10 mouse cellular contexts compared by ENCODE assay signal in genomic region chr14:61044316-61044715, GRCm38 (mm10). TPM values are rescaled to one million over a fixed set of nuclear protein-coding genes. Genes with fewer than 3 reads are reported as not detected.
DNase-seq lines count a peak whose midpoint lies in the region; ATAC-seq and TF ChIP-seq lines count a peak whose summit lies in the region.
"Had no signal": no experiment of that assay in that cellular context is flagged by ENCODE, and none has a peak within 500 bp of the region (broad histone marks: within the 10 kb centered on the region; RNA-seq: fewer than 3 reads in every experiment).

No protein-coding gene starts in this region.

- H3K9me3 ChIP-seq in heart, embryonic 16.5 days (replicated peaks; ENCODE audit: control insufficient read depth, low read length), result no peaks in the 10 kb centered on the region
- no peaks in the 10 kb centered on the region for H3K9me3 ChIP-seq in embryonic facial prominence, embryonic 13.5 days
- no peaks in the 10 kb centered on the region for H3K9me3 ChIP-seq in hindbrain, postnatal 0 days (ENCODE audit: low read length)
- no peaks in the 10 kb centered on the region for H3K9me3 ChIP-seq in midbrain, embryonic 14.5 days (ENCODE audit: control insufficient read depth, low read length)

- H3K9ac ChIP-seq in heart, embryonic 16.5 days (ENCODE audit: low read length), result peak overlapping the region; percentile 64
- peak overlapping the region; percentile 66 for H3K9ac ChIP-seq in embryonic facial prominence, embryonic 13.5 days
- H3K9ac ChIP-seq in hindbrain, postnatal 0 days (replicated peaks; ENCODE audit: low read length), result peak overlapping the region; percentile 9; the same call in 1 of the 2 replicates
- H3K9ac ChIP-seq in midbrain, embryonic 14.5 days (replicated peaks; ENCODE audit: low read length), result no peak overlapping the region

- no peaks in the 10 kb centered on the region for H3K36me3 ChIP-seq in heart, embryonic 16.5 days (ENCODE audit: control insufficient read depth, insufficient read depth)
- no peaks in the 10 kb centered on the region for H3K36me3 ChIP-seq in embryonic facial prominence, embryonic 13.5 days
- no peaks in the 10 kb centered on the region for H3K36me3 ChIP-seq in hindbrain, postnatal 0 days (ENCODE audit: insufficient read depth, low read length)
- no peaks in the 10 kb centered on the region for H3K36me3 ChIP-seq in midbrain, embryonic 14.5 days (ENCODE audit: control insufficient read depth, insufficient read depth, low read length)

- H3K4me1 ChIP-seq in heart, embryonic 16.5 days (ENCODE audit: control insufficient read depth, insufficient read depth, low read length), result peaks cover 13% of the 10 kb centered on the region
- peaks cover 27% of the 10 kb centered on the region for H3K4me1 ChIP-seq in embryonic facial prominence, embryonic 13.5 days
- H3K4me1 ChIP-seq in hindbrain, postnatal 0 days (ENCODE audit: insufficient read depth, low read length), result peaks cover 6% of the 10 kb centered on the region; the same call in 1 of the 2 replicates
- peaks cover 26% of the 10 kb centered on the region for H3K4me1 ChIP-seq in midbrain, embryonic 14.5 days (ENCODE audit: control insufficient read depth, insufficient read depth, low read length)

- peak overlapping the region; percentile 65 for H3K4me3 ChIP-seq in heart, embryonic 16.5 days (ENCODE audit: low read length)
- peak overlapping the region; percentile 48 for H3K4me3 ChIP-seq in embryonic facial prominence, embryonic 13.5 days
- peak overlapping the region; percentile 26 for H3K4me3 ChIP-seq in hindbrain, postnatal 0 days (ENCODE audit: low read length)
- H3K4me3 ChIP-seq in midbrain, embryonic 14.5 days (replicated peaks; ENCODE audit: low read depth, low read length), result peak overlapping the region; percentile 43; the same call in 1 of the 2 replicates

- no peak for DNase-seq in heart, adult 9 months (ENCODE audit: low spot score in 2 of 2)
- DNase-seq in hindbrain, postnatal 0 days (ENCODE audit: low spot score), result no peak
- DNase-seq in midbrain, embryonic 14.5 days, result no peak
- no peak for DNase-seq in layer of hippocampus, postnatal 25 days (ENCODE audit: extremely low spot score in 1 of 2, low spot score in 1 of 2)
- no peak for DNase-seq in gastrocnemius, adult 8-10 months (ENCODE audit: low spot score in 2 of 2)
- DNase-seq: cerebellum, postnatal 25 days; kidney, adult 11 months had no signal

- peak overlapping the region; percentile 90 for H3K4me2 ChIP-seq in heart, embryonic 16.5 days (ENCODE audit: low read depth, low read length)
- peak overlapping the region; percentile 88 for H3K4me2 ChIP-seq in embryonic facial prominence, embryonic 13.5 days
- peak overlapping the region; percentile 92 for H3K4me2 ChIP-seq in hindbrain, postnatal 0 days (ENCODE audit: low read depth, low read length)
- H3K4me2 ChIP-seq in midbrain, embryonic 14.5 days (ENCODE audit: low read length), result peak overlapping the region; percentile 90

- TF ChIP-seq CTCF in hindbrain, postnatal 0 days (IDR thresholded peaks at IDR 0.05; ENCODE audit: low read depth), result no peak

- no peak for ATAC-seq in heart, embryonic 16.5 days (replicated peaks; ENCODE audit: extremely low read depth, insufficient read depth, low FRiP score)
- ATAC-seq in embryonic facial prominence, embryonic 13.5 days (ENCODE audit: insufficient number of reproducible peaks, insufficient read depth, low FRiP score, low TSS enrichment, low read depth), result no peak
- ATAC-seq in hindbrain, postnatal 0 days, result no peak
- no peak for ATAC-seq in midbrain, embryonic 14.5 days (ENCODE audit: low FRiP score, low TSS enrichment)
- no peak for ATAC-seq in frontal cortex, adult (ENCODE audit: low TSS enrichment)

- peak overlapping the region; percentile 70 for H3K27ac ChIP-seq in heart, embryonic 16.5 days (ENCODE audit: low read length)
- H3K27ac ChIP-seq in embryonic facial prominence, embryonic 13.5 days, result peak overlapping the region; percentile 88
- peak overlapping the region; percentile 69; the same call in 1 of the 2 replicates for H3K27ac ChIP-seq in hindbrain, postnatal 0 days
- H3K27ac ChIP-seq in midbrain, embryonic 14.5 days (replicated peaks; ENCODE audit: low read depth, low read length), result no peak overlapping the region

- WGBS in heart, embryonic 16.5 days, result 31% methylated on average over 2 of the region's 2 CpGs
- 10% methylated on average over 2 of the region's 2 CpGs for WGBS in embryonic facial prominence, embryonic 13.5 days
- WGBS in hindbrain, postnatal 0 days, result 15% methylated on average over 2 of the region's 2 CpGs
- WGBS in midbrain, embryonic 14.5 days, result 8% methylated on average over 2 of the region's 2 CpGs

- peaks cover 4% of the 10 kb centered on the region; the same call in 1 of the 2 replicates for H3K27me3 ChIP-seq in heart, embryonic 16.5 days (ENCODE audit: control insufficient read depth, insufficient read depth, low read length)
- H3K27me3 ChIP-seq in embryonic facial prominence, embryonic 13.5 days, result no peaks in the 10 kb centered on the region; the same call in 1 of the 2 replicates
- H3K27me3 ChIP-seq in hindbrain, postnatal 0 days (ENCODE audit: insufficient read depth, low read length), result no peaks in the 10 kb centered on the region
- no peaks in the 10 kb centered on the region for H3K27me3 ChIP-seq in midbrain, embryonic 14.5 days (ENCODE audit: control insufficient read depth, insufficient read depth, low read length)

RNA-seq across cellular contexts. Expression of gene Tnfrsf19, which starts 2.0 kb away (rescaled TPM):
- 14.7 and 17.7 TPM in 2 replicates for polyA plus RNA-seq in heart, embryonic 16.5 days (2015; fragmentation: Nextera tagmentation; extraction: Ambion mirVana)
- polyA plus RNA-seq in embryonic facial prominence, embryonic 13.5 days (2015; fragmentation: Nextera tagmentation; extraction: Ambion mirVana), result 81.8 and 95.3 TPM in 2 replicates
- total RNA-seq in hindbrain, postnatal 0 days (2014; rRNA removed), result 42.2 and 51.6 TPM in 2 replicates
- polyA plus RNA-seq in hindbrain, postnatal 0 days (2015; fragmentation: Nextera tagmentation; extraction: Ambion mirVana), result 28.9 and 29.0 TPM in 2 replicates
- polyA plus RNA-seq in midbrain, embryonic 14.5 days (2014; fragmentation: Nextera tagmentation; extraction: Ambion mirVana), result 25.4 and 46.9 TPM in 2 replicates
- total RNA-seq in layer of hippocampus, postnatal 25 days (2021), result 10 to 100 TPM; 51.8 to 64.6 TPM
- 1 to 10 TPM; 4.0 to 8.4 (median 7.3) TPM for total RNA-seq in gastrocnemius, adult 8-10 months (2022)
